Mouse (Mus musculus) midbrain, embryonic 10.5 days (tissue): ENCODE results near the gene Ezr. TPM values are rescaled to one million over a fixed set of nuclear protein-coding genes. Genes with fewer than 3 reads are reported as not detected.

Source experiments
- DNase-seq: peaks from one replicate; pipeline ENCODE4 v3.0.0-alpha.2; 2017; ENCODE audit warnings: low spot score
- H3K27ac ChIP-seq: fragments of 300-500 bp; sonication (generic); replicated peaks from 2 replicates; pipeline ENCODE4 v1.5.1; 2016; ENCODE audit warnings: mild to moderate bottlenecking
- H3K27me3 ChIP-seq: fragments of 300-500 bp; sonication (generic); 2 replicates; pipeline ENCODE4 v1.6.1; 2016; ENCODE audit warnings: low read depth, mild to moderate bottlenecking; ENCODE audit not compliant: poor library complexity, severe bottlenecking
- H3K36me3 ChIP-seq: fragments of 300-500 bp; sonication (generic); 2 replicates; pipeline ENCODE4 v1.6.1; 2016; ENCODE audit warnings: mild to moderate bottlenecking, moderate library complexity
- H3K4me1 ChIP-seq: fragments of 300-500 bp; sonication (generic); 2 replicates; pipeline ENCODE4 v1.6.1; 2016
- H3K4me3 ChIP-seq: fragments of 300-500 bp; sonication (generic); 2 replicates; pipeline ENCODE4 v1.5.1; 2016; ENCODE audit warnings: mild to moderate bottlenecking, moderate library complexity
- H3K9me3 ChIP-seq: fragments of 300-500 bp; sonication (generic); replicated peaks from 2 replicates; pipeline ENCODE4 v1.6.1; 2016; ENCODE audit warnings: mild to moderate bottlenecking
- WGBS: fragments of 180-500 bp; shearing (Covaris S2); methylation state at CpG from one replicate; pipeline ENCODE4 v1.1.7; 2016; 5-methylcytosine and 5-hydroxymethylcytosine counted together
- polyA plus RNA-seq: library from polyadenylated mRNA; unstranded; fragments of >200 nt; fragmentation: Nextera tagmentation; extraction: Ambion mirVana; gene quantifications from 2 replicates; pipeline ENCODE4 v1.2.1, GENCODE M21; 2016

Gene Ezr
- polyA plus RNA-seq, 1 experiment from 2014 or later, result 56.7 TPM

DNA sequence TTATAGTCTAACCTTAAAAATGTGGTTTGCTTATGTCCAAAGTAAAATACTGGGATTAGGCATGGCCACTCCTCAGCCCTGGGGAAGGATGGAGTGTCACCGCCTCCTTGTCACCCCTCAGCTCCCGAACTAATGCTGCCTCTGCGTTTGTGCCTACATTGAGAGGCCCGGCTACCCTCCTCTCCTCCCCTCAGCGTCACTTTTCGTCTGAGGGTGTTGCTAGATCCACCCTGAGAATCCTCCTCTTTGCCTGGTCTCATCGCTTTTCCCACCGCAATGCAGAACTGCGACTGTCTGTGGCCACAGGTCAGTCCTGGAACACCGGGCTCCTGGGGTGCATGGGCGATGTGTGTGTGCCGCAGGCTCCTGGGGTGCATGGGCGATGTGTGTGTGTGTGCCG is 37.7 kb downstream of the Ezr start:
- no peak overlapping the region for H3K4me3 ChIP-seq
- peak overlapping the region; percentile 69 for H3K27ac ChIP-seq
- 90% methylated on average over 14 of the region's 14 CpGs for WGBS
- peaks cover 56% of the 10 kb centered on the region for H3K36me3 ChIP-seq
- no peaks in the 10 kb centered on the region for H3K9me3 ChIP-seq
- peaks cover 79% of the 10 kb centered on the region for H3K4me1 ChIP-seq
- H3K27me3 ChIP-seq, result peaks cover 10% of the 10 kb centered on the region; the same call in 1 of the 2 replicates
- DNase-seq, result no peak

DNA sequence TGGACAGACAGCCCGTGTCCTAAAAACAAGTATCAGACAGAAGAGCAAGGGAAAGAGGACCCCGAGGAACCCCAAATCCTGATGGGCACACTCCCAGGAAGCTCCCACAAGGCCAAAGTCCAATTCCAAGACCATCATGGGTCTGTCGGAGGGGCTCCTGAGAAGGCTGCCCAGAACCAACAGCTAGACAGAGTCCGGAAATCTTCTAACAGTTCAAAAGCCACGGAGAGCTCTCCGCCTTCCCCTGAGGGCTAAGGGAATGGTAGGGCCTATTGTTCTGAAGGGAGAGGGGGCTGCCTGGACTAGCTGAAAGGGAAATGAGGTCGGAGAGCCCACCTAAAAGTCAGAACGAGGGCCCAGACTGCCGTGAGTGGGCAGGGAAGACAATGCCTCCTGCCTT is 38.2 kb downstream of the Ezr start:
- Histone ChIP-seq H3K9me3 (no peaks in the 10 kb centered on the region), H3K27ac (peak overlapping the region; percentile 69), H3K27me3 (peaks cover 9% of the 10 kb centered on the region; the same call in 1 of the 2 replicates), H3K4me1 (peaks cover 81% of the 10 kb centered on the region), H3K4me3 (no peak overlapping the region), H3K36me3 (peaks cover 60% of the 10 kb centered on the region)
- WGBS, result 56% methylated on average over 9 of the region's 9 CpGs
- no peak for DNase-seq

DNA sequence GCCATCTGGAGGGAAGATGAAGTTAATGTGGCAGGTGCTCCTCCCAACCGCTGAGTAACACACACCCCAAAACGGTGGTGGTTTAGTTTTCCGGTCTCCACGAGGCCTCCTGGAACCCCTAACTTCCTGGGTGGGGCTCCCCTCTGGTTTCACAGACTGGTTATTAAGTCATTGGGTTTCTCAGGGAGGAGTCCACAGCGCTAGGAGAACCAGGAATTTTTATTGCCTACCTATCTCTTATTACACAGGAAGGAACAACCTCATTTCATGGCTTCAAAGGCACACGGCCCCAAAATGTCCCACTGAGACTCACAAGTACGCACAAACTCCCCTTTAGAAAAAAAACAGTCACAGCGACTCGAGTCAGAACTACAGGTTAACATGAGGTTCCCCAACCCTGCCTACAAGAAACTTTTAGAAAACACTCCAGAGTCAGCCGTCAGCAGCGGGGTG is 38.8 kb downstream of the Ezr start:
- H3K27me3 ChIP-seq, result peaks cover 3% of the 10 kb centered on the region; the same call in 1 of the 2 replicates
- WGBS, result 91% methylated on average over 11 of the region's 11 CpGs

DNA sequence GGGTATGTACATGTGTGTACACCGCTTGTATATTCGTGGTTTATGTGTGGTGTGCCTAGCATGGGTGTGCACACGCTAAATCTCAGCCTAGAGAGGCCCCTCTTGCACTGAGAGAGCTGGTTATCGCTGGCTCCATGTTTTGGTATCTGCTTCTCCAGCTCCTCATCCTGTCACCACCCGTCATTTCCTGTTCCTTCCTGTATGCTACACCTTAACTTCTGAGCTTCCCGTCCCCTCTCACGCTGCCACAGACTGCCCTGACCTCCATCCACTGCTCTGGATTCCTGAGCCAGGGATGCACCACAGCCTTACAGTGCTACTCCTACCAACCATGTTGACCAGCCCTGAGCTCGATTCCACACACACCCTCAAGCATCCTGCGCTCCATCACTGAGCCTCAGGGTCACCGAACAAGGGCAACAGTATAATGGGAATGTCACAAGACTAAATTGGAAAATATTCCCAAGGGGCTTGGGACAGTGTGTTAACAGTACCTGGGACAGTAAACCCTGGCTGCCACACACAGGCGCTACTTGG is 39.5 kb downstream of the Ezr start:
- H3K27ac ChIP-seq, result no peak overlapping the region
- no peak overlapping the region for H3K4me3 ChIP-seq
- peaks cover 76% of the 10 kb centered on the region for H3K4me1 ChIP-seq
- no peaks in the 10 kb centered on the region; the same call in 1 of the 2 replicates for H3K27me3 ChIP-seq
- no peaks in the 10 kb centered on the region for H3K9me3 ChIP-seq
- WGBS, result 90% methylated on average over 11 of the region's 11 CpGs
- H3K36me3 ChIP-seq, result peaks cover 55% of the 10 kb centered on the region
- DNase-seq, result no peak

More for the DNA sequence above, 38.8 kb downstream of the Ezr start:
- DNase-seq, result no peak
- Histone ChIP-seq H3K36me3 (peaks cover 60% of the 10 kb centered on the region), H3K4me3 (no peak overlapping the region), H3K27ac (0 out of 2 replicates have a peak overlapping the region, but pooled peaks have one; percentile 14), H3K4me1 (peaks cover 81% of the 10 kb centered on the region), H3K9me3 (no peaks in the 10 kb centered on the region)

DNA sequence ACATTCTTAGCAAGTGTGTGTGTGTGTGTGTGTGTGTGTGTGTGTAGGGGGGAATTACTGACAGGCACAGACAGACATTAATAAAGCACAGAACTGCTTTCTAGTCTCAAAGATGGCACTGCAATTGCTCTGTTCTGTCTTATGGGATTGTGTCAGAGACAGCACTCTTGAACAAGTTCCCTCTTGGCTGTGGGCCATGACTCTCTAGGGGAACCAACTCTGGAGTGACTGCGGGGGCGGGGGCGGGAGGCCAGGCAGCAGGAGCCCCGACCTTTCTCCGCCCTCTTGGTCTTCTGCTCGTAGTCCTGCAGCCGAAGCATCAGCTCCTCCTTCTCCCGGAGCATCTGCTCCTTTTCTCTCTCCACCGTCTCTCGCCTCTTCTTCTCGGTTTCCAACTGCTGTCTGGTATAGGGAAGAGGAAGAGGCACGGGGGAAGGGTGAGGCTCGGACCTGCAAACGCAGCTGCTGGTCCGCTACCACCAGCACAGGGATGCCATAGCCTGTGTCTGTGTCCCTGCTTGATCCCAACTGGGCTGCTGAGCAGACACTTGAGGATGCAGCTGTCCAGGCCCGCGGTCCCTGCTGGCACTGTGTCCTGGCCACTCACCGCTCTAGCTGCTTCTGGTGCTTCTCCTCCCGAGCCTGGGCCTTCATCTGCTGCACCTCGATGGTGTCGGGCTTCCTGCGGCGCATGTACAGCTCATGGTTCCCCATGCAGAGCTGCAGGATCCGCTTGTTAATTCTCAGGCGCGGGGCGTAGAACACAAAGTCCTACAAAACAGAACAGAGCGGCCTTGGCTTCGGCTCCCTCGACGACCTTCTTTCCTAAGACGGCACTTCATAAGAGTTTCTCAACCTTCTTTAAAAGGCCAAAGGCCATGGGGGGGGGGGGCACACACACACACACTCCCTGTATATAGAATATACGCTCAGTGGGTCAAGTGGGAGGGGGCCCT is 40.2 kb downstream of the Ezr start:
- peak overlapping the region; percentile 77 for H3K27ac ChIP-seq
- H3K9me3 ChIP-seq, result no peaks in the 10 kb centered on the region
- 79% methylated on average over 33 of the region's 33 CpGs for WGBS
- H3K27me3 ChIP-seq, result no peaks in the 10 kb centered on the region; the same call in 1 of the 2 replicates
- peaks cover 75% of the 10 kb centered on the region for H3K4me1 ChIP-seq
- H3K4me3 ChIP-seq, result no peak overlapping the region
- DNase-seq, result no peak
- H3K36me3 ChIP-seq, result peaks cover 55% of the 10 kb centered on the region

DNA sequence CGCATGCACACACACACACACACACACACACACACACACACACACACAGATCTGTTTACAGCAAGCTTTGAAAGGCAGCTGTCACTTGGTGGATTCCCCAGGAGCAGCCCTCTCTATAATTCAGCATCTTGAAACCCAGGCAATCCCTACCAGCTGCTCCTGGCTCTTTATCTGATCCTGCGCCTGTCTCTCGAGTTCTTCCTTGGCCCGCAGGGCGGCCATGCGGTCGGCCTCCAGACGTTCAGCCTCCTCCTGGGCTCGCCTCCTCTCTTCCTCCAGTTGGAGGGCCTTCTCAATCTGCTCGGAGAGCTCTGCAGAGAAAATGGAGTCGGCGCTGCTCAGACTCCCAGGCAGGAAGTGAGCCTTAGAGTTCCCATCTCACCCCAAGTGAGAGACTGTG is 41.3 kb downstream of the Ezr start:
- DNase-seq, result no peak
- H3K27me3 ChIP-seq, result no peaks in the 10 kb centered on the region; the same call in 1 of the 2 replicates
- peak overlapping the region; percentile 77 for H3K27ac ChIP-seq
- H3K4me1 ChIP-seq, result peaks cover 75% of the 10 kb centered on the region
- no peak overlapping the region for H3K4me3 ChIP-seq
- peaks cover 55% of the 10 kb centered on the region for H3K36me3 ChIP-seq
- no peaks in the 10 kb centered on the region for H3K9me3 ChIP-seq
- WGBS, result 91% methylated on average over 12 of the region's 12 CpGs

DNA sequence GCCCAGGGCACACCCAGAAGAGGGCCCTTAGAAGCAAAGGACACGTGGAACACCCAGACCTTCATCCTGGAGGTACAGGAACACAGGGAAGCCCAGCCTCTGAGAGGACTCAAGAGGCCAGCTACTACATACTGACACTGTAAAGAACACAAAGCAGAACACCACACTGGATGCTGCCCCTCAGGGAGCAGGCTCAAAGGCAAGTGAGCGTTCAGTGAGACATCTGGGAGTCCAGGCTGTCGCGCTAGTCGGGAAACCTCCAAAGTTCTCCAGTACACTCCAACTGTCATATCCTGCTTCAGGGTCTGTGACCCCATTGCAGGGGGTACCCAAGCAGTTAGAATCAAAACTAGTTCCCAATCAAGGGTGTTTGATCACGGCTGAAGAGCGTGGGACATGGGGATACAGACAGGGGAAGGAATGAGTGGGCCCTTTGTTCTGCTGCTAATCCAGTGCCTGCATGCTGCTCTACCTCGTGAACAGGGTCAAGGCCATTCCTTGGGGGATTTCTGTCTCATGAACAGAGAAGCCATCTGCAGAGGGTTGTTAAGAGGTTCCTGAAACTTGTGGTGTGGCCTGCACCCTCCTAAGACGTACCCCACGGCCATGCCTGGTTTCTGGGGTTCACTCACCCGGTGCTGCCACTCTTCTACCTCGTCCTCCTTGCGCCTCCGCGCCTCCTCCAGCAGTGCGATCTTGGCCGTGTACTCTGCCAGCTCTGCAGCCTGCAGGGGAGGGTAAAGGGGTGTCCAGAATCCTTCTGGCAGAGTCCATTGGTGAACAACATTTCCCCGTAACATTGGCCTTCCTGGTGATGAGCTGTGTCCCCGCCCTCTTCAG is 42.0 kb downstream of the Ezr start:
- peaks cover 54% of the 10 kb centered on the region for H3K36me3 ChIP-seq
- 84% methylated on average over 19 of the region's 19 CpGs for WGBS
- DNase-seq, result no peak
- peaks cover 74% of the 10 kb centered on the region for H3K4me1 ChIP-seq
- H3K4me3 ChIP-seq, result no peak overlapping the region
- H3K27me3 ChIP-seq, result no peaks in the 10 kb centered on the region; the same call in 1 of the 2 replicates
- H3K9me3 ChIP-seq, result no peaks in the 10 kb centered on the region
- peak overlapping the region; percentile 77 for H3K27ac ChIP-seq

DNA sequence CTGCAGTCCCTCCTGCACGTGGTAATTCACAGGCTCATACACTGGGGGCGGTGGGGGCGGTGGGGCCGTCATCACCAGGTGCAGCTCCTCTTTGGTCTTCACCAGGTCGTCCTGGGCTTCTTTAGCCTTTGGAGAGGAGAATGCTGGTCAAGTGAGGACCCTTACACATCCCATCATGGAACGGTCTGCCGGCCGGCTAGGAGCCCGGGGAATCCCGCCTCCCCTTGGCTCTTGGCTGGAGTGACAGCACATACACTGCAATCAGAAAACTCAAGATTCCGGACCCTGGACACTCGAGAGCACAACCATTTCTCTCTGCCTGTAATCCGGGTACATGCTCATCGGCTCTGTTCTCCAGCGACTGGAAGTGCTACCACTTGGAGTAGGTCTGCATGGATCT is 42.8 kb downstream of the Ezr start:
- 93% methylated on average over 15 of the region's 15 CpGs for WGBS
- no peaks in the 10 kb centered on the region for H3K9me3 ChIP-seq
- DNase-seq, result no peak
- H3K4me1 ChIP-seq, result peaks cover 66% of the 10 kb centered on the region
- peaks cover 46% of the 10 kb centered on the region for H3K36me3 ChIP-seq
- no peak overlapping the region for H3K4me3 ChIP-seq
- no peaks in the 10 kb centered on the region; the same call in 1 of the 2 replicates for H3K27me3 ChIP-seq
- H3K27ac ChIP-seq, result peak overlapping the region; percentile 77

DNA sequence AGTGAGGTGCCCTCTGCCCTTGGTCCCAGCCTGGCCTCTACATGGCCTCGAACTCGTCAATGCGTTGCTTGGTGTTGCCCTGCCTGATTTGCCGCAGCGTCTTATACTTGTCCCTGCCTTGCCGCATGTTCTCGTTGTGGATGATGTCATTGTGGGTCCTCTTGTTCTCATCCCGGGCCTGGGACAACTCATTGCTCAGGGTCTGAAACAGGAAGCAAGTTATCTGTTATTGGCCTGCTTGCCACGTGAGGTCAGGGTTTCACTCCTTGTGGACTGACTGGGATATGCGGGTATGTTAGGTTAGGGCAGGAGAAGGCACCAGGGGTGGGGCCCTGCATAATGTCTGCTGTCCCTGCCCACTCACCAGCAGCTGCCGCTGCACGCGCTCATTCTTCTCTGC is 43.3 kb downstream of the Ezr start:
- Histone ChIP-seq H3K9me3 (no peaks in the 10 kb centered on the region), H3K27me3 (no peaks in the 10 kb centered on the region; the same call in 1 of the 2 replicates), H3K4me3 (no peak overlapping the region), H3K27ac (peak overlapping the region; percentile 77; the same call in 1 of the 2 replicates), H3K36me3 (peaks cover 46% of the 10 kb centered on the region), H3K4me1 (peaks cover 61% of the 10 kb centered on the region)
- WGBS, result 90% methylated on average over 13 of the region's 13 CpGs
- DNase-seq, result no peak

DNA sequence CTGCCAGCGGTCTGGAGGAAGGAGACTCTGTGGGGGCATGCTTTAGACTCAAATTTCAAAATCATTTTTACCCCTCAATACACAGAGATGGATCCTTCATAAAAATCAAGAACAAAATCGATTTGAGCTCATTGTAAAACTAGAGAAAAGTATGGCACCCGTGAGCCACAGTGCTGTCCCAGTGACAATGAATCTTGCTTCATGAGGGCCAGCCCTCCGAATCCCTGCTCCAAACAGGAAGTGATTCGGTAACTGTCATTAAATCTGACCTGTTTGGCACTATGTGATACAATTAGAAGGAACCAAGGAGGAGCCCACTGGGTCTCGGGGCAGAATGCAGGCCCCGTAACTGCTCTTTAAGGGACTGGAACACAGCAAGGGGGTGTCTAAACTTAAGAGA is 43.7 kb downstream of the Ezr start:
- DNase-seq, result no peak

DNA sequence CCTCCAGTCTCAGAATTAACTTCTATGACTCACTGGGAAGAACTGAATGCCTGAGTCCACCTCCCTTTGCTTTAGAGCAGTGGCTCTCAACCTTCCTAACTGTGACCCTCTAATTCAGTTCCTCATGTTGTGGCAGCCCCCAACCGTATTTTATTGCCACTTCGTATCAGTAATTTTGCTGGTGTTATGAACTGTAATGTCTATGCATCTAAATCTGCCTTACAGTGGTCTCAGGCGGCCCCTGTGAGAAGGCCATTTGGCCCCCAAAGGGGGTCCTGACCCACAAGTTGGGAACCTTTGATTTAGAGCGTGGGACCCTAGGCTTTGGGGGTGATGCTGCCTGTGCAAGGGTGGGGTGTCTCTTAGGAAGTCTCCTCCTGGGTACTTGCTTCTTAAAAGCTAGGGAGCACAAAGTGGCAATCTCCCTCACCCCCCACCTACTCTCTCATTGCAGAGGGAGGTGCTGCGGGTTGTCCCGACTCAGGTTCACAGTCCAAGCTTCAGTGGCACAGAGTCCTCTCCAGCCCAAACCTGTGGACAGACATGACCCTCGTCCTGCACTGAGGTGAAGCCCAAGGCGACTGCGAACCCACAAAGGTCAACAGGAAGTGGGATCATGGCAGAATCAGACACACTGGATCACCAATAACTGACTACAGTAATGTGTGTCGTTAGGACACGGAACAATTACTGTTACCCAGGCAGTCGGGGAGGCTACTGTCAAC is 45.1 kb downstream of the Ezr start:
- Histone ChIP-seq H3K4me1 (peaks cover 53% of the 10 kb centered on the region), H3K27ac (peak overlapping the region; percentile 34), H3K9me3 (no peaks in the 10 kb centered on the region), H3K36me3 (peaks cover 39% of the 10 kb centered on the region), H3K27me3 (no peaks in the 10 kb centered on the region; the same call in 1 of the 2 replicates), H3K4me3 (no peak overlapping the region)
- WGBS, result 72% methylated on average over 12 of the region's 12 CpGs
- no peak for DNase-seq

More for the DNA sequence above, 43.7 kb downstream of the Ezr start:
- peaks cover 46% of the 10 kb centered on the region for H3K36me3 ChIP-seq
- peaks cover 58% of the 10 kb centered on the region for H3K4me1 ChIP-seq
- no peak overlapping the region for H3K4me3 ChIP-seq
- WGBS, result 87% methylated on average over 7 of the region's 7 CpGs
- no peak overlapping the region for H3K27ac ChIP-seq
- no peaks in the 10 kb centered on the region; the same call in 1 of the 2 replicates for H3K27me3 ChIP-seq
- no peaks in the 10 kb centered on the region for H3K9me3 ChIP-seq
